ENCODE assay signal across 8 mouse cellular contexts in genomic region chr14:55672741-55673060, GRCm38 (mm10). TPM values are rescaled to one million over a fixed set of nuclear protein-coding genes. Genes with fewer than 3 reads are reported as not detected.
DNase-seq lines count a peak whose midpoint lies in the region; ATAC-seq and TF ChIP-seq lines count a peak whose summit lies in the region.

No protein-coding gene starts in this region.

- H3K36me3 ChIP-seq in erythroblast, embryonic 14.5 days (ENCODE audit: control insufficient read depth) = peaks cover 56% of the 10 kb centered on the region
- no peaks in the 10 kb centered on the region for H3K36me3 ChIP-seq in neural tube, embryonic 11.5 days (ENCODE audit: control insufficient read depth, insufficient read depth, low read length)
- peaks cover 35% of the 10 kb centered on the region for H3K36me3 ChIP-seq in limb, embryonic 14.5 days (ENCODE audit: control insufficient read depth, insufficient read depth, low read length)
- H3K36me3 ChIP-seq in stomach, embryonic 15.5 days = peaks cover 25% of the 10 kb centered on the region

- no peaks in the 10 kb centered on the region for H3K27me3 ChIP-seq in erythroblast, embryonic 14.5 days (ENCODE audit: control insufficient read depth)
- H3K27me3 ChIP-seq in neural tube, embryonic 11.5 days (ENCODE audit: control insufficient read depth, insufficient read depth, low read length) = no peaks in the 10 kb centered on the region
- H3K27me3 ChIP-seq in limb, embryonic 14.5 days (ENCODE audit: control insufficient read depth, insufficient read depth, low read length) = no peaks in the 10 kb centered on the region
- no peaks in the 10 kb centered on the region for H3K27me3 ChIP-seq in stomach, embryonic 15.5 days (replicated peaks)

- H3K4me1 ChIP-seq in erythroblast, embryonic 14.5 days (ENCODE audit: control insufficient read depth) = peaks cover 47% of the 10 kb centered on the region
- peaks cover 17% of the 10 kb centered on the region; the same call in 1 of the 2 replicates for H3K4me1 ChIP-seq in neural tube, embryonic 11.5 days (ENCODE audit: control insufficient read depth, insufficient read depth, low read length)
- H3K4me1 ChIP-seq in limb, embryonic 14.5 days (ENCODE audit: control insufficient read depth, insufficient read depth, low read length) = peaks cover 10% of the 10 kb centered on the region
- 0 out of 2 replicates have a peak, but pooled peaks cover 4% of the 10 kb centered on the region for H3K4me1 ChIP-seq in stomach, embryonic 15.5 days

- no peak for DNase-seq in neural tube, embryonic 11.5 days (ENCODE audit: low spot score)
- DNase-seq in neural tube, embryonic 10.5 days (ENCODE audit: extremely low spot score, low spot score) = no peak
- DNase-seq in limb, embryonic 14.5 days (ENCODE audit: low spot score) = no peak
- DNase-seq in frontal cortex, postnatal 25 days (ENCODE audit: low spot score in 2 of 2) = no peak
- DNase-seq in kidney, adult 11 months = no peak

- no peak overlapping the region for H3K27ac ChIP-seq in neural tube, embryonic 11.5 days (ENCODE audit: low read depth, low read length)
- peak overlapping the region; percentile 45; the same call in 1 of the 2 replicates for H3K27ac ChIP-seq in limb, embryonic 14.5 days (replicated peaks; ENCODE audit: low read depth, low read length)
- peak overlapping the region; percentile 89; the same call in 1 of the 2 replicates for H3K27ac ChIP-seq in stomach, embryonic 15.5 days

- H3K4me2 ChIP-seq in neural tube, embryonic 11.5 days (ENCODE audit: low read depth) = peak overlapping the region; percentile 76
- H3K4me2 ChIP-seq in limb, embryonic 14.5 days (replicated peaks; ENCODE audit: low read depth, low read length, severe bottlenecking) = peak overlapping the region; percentile 59
- H3K4me2 ChIP-seq in stomach, embryonic 15.5 days = peak overlapping the region; percentile 64

- no peaks in the 10 kb centered on the region for H3K9me3 ChIP-seq in erythroblast, embryonic 14.5 days (ENCODE audit: control insufficient read depth, low read length)
- H3K9me3 ChIP-seq in neural tube, embryonic 11.5 days (ENCODE audit: control insufficient read depth, low read length) = no peaks in the 10 kb centered on the region
- no peaks in the 10 kb centered on the region for H3K9me3 ChIP-seq in limb, embryonic 14.5 days (ENCODE audit: control insufficient read depth, low read length)
- no peaks in the 10 kb centered on the region for H3K9me3 ChIP-seq in stomach, embryonic 15.5 days

- TF ChIP-seq POLR2A in limb, embryonic 14.5 days (IDR thresholded peaks at IDR 0.05; ENCODE audit: borderline replicate concordance, extremely low read depth, insufficient read depth, insufficient read length) = no peak

- peak overlapping the region; percentile 49 for H3K9ac ChIP-seq in neural tube, embryonic 11.5 days (ENCODE audit: low read length)
- H3K9ac ChIP-seq in limb, embryonic 14.5 days (ENCODE audit: low read depth, low read length, severe bottlenecking) = peak overlapping the region; percentile 78
- H3K9ac ChIP-seq in stomach, embryonic 15.5 days = peak overlapping the region; percentile 73; the same call in 1 of the 2 replicates

- 86% methylated on average over 7 of the region's 7 CpGs for WGBS in neural tube, embryonic 11.5 days
- WGBS in limb, embryonic 14.5 days = 76% methylated on average over 7 of the region's 7 CpGs
- WGBS in stomach, embryonic 15.5 days = 71% methylated on average over 7 of the region's 7 CpGs

- peak overlapping the region; percentile 97 for H3K4me3 ChIP-seq in erythroblast, embryonic 14.5 days (replicated peaks)
- peak overlapping the region; percentile 85 for H3K4me3 ChIP-seq in neural tube, embryonic 11.5 days (ENCODE audit: low read depth, low read length)
- H3K4me3 ChIP-seq in limb, embryonic 14.5 days (replicated peaks; ENCODE audit: low read length) = peak overlapping the region; percentile 74
- H3K4me3 ChIP-seq in stomach, embryonic 15.5 days (replicated peaks) = peak overlapping the region; percentile 73

- ATAC-seq in erythroblast, adult 5-6 weeks (replicated peaks; ENCODE audit: low FRiP score, poor library complexity, severe bottlenecking) = no peak
- no peak for ATAC-seq in neural tube, embryonic 11.5 days (ENCODE audit: insufficient read depth, low FRiP score, low TSS enrichment)
- no peak for ATAC-seq in limb, embryonic 14.5 days (ENCODE audit: low FRiP score, low read depth)
- ATAC-seq in stomach, embryonic 15.5 days (ENCODE audit: insufficient read depth, low FRiP score, low read depth) = no peak

RNA-seq across cellular contexts. Expression of gene Nedd8, which starts 0.8 kb away (rescaled TPM):
- 6.8 and 9.0 TPM in 2 replicates for polyA plus RNA-seq in erythroblast, embryonic 14.5 days (2012)
- total RNA-seq in erythroblast, adult 5-6 weeks (2015; ENCODE audit: low replicate concordance) = 89.5 and 91.3 TPM in 2 replicates
- total RNA-seq in erythroblast, adult 5-6 weeks (2017; ENCODE audit: low replicate concordance) = 66.5 and 67.1 TPM in 2 replicates
- polyA plus RNA-seq in neural tube, embryonic 11.5 days (2014; fragmentation: Nextera tagmentation; extraction: Ambion mirVana) = 573 and 583 TPM in 2 replicates
- polyA plus RNA-seq in limb, embryonic 14.5 days (2012; rRNA removed) = 347 and 416 TPM in 2 replicates
- 567 and 583 TPM in 2 replicates for polyA plus RNA-seq in limb, embryonic 14.5 days (2014; fragmentation: Nextera tagmentation; extraction: Ambion mirVana)
- polyA plus RNA-seq in stomach, embryonic 15.5 days (2015; fragmentation: Nextera tagmentation; extraction: Ambion mirVana) = 495 and 515 TPM in 2 replicates

RNA-seq across cellular contexts. Expression of gene Gmpr2, which starts 1.0 kb away (rescaled TPM):
- polyA plus RNA-seq in erythroblast, embryonic 14.5 days (2012) = 1.9 and 2.5 TPM in 2 replicates
- total RNA-seq in erythroblast, adult 5-6 weeks (2015; ENCODE audit: low replicate concordance) = 1.5 and 2.7 TPM in 2 replicates
- 6.9 and 8.5 TPM in 2 replicates for total RNA-seq in erythroblast, adult 5-6 weeks (2017; ENCODE audit: low replicate concordance)
- 53.1 and 66.7 TPM in 2 replicates for polyA plus RNA-seq in neural tube, embryonic 11.5 days (2014; fragmentation: Nextera tagmentation; extraction: Ambion mirVana)
- 51.1 and 53.6 TPM in 2 replicates for polyA plus RNA-seq in limb, embryonic 14.5 days (2012; rRNA removed)
- polyA plus RNA-seq in limb, embryonic 14.5 days (2014; fragmentation: Nextera tagmentation; extraction: Ambion mirVana) = 53.1 and 68.5 TPM in 2 replicates
- 53.5 and 54.6 TPM in 2 replicates for polyA plus RNA-seq in stomach, embryonic 15.5 days (2015; fragmentation: Nextera tagmentation; extraction: Ambion mirVana)

RNA-seq across cellular contexts. Expression of gene Tinf2, which starts 8.9 kb away (rescaled TPM):
- 3.6 and 4.0 TPM in 2 replicates for polyA plus RNA-seq in erythroblast, embryonic 14.5 days (2012)
- total RNA-seq in erythroblast, adult 5-6 weeks (2015; ENCODE audit: low replicate concordance) = 7.7 and 10.2 TPM in 2 replicates
- total RNA-seq in erythroblast, adult 5-6 weeks (2017; ENCODE audit: low replicate concordance) = 12.9 and 13.1 TPM in 2 replicates
- polyA plus RNA-seq in neural tube, embryonic 11.5 days (2014; fragmentation: Nextera tagmentation; extraction: Ambion mirVana) = 50.7 and 61.2 TPM in 2 replicates
- 35.9 and 38.4 TPM in 2 replicates for polyA plus RNA-seq in limb, embryonic 14.5 days (2012; rRNA removed)
- polyA plus RNA-seq in limb, embryonic 14.5 days (2014; fragmentation: Nextera tagmentation; extraction: Ambion mirVana) = 34.2 and 40.1 TPM in 2 replicates
- polyA plus RNA-seq in stomach, embryonic 15.5 days (2015; fragmentation: Nextera tagmentation; extraction: Ambion mirVana) = 33.9 and 40.4 TPM in 2 replicates

RNA-seq across cellular contexts. Expression of gene Mdp1, which starts 12.4 kb away (rescaled TPM):
- polyA plus RNA-seq in erythroblast, embryonic 14.5 days (2012) = 1.0 and 1.4 TPM in 2 replicates
- total RNA-seq in erythroblast, adult 5-6 weeks (2015; ENCODE audit: low replicate concordance) = 4.6 and 10.4 TPM in 2 replicates
- total RNA-seq in erythroblast, adult 5-6 weeks (2017; ENCODE audit: low replicate concordance) = 7.1 and 8.4 TPM in 2 replicates
- polyA plus RNA-seq in neural tube, embryonic 11.5 days (2014; fragmentation: Nextera tagmentation; extraction: Ambion mirVana) = 65.5 and 65.7 TPM in 2 replicates
- 47.4 and 49.7 TPM in 2 replicates for polyA plus RNA-seq in limb, embryonic 14.5 days (2012; rRNA removed)
- polyA plus RNA-seq in limb, embryonic 14.5 days (2014; fragmentation: Nextera tagmentation; extraction: Ambion mirVana) = 53.7 and 59.1 TPM in 2 replicates
- polyA plus RNA-seq in stomach, embryonic 15.5 days (2015; fragmentation: Nextera tagmentation; extraction: Ambion mirVana) = 51.3 and 54.3 TPM in 2 replicates

RNA-seq across cellular contexts. Expression of gene Tssk4, which starts 22.7 kb away (rescaled TPM):
- polyA plus RNA-seq in erythroblast, embryonic 14.5 days (2012) = 0.05 TPM in 1 of 2 replicates, not detected in the other
- 0.84 TPM in 1 of 2 replicates, not detected in the other for total RNA-seq in erythroblast, adult 5-6 weeks (2015; ENCODE audit: low replicate concordance)
- 0.28 and 0.68 TPM in 2 replicates for total RNA-seq in erythroblast, adult 5-6 weeks (2017; ENCODE audit: low replicate concordance)
- 0.89 and 0.93 TPM in 2 replicates for polyA plus RNA-seq in neural tube, embryonic 11.5 days (2014; fragmentation: Nextera tagmentation; extraction: Ambion mirVana)
- 2.9 and 3.3 TPM in 2 replicates for polyA plus RNA-seq in limb, embryonic 14.5 days (2012; rRNA removed)
- polyA plus RNA-seq in limb, embryonic 14.5 days (2014; fragmentation: Nextera tagmentation; extraction: Ambion mirVana) = 1.2 and 1.4 TPM in 2 replicates
- polyA plus RNA-seq in stomach, embryonic 15.5 days (2015; fragmentation: Nextera tagmentation; extraction: Ambion mirVana) = 0.40 and 0.59 TPM in 2 replicates

Comparison
In these comparisons a context has a peak if more than half of its experiments do, and no peak if none do; other contexts are left out.
1. RNA of gene Nedd8, which starts 0.8 kb away (polyA plus RNA-seq): 347 to 583 TPM in limb, embryonic 14.5 days, 573 to 583 TPM in neural tube, embryonic 11.5 days and 495 to 515 TPM in stomach, embryonic 15.5 days; 6.8 to 9.0 TPM in erythroblast, embryonic 14.5 days; every median in the first group is over 10 times any median in the second.
2. RNA of gene Gmpr2, which starts 1.0 kb away (polyA plus RNA-seq): 53.5 to 54.6 TPM in stomach, embryonic 15.5 days, 53.1 to 66.7 TPM in neural tube, embryonic 11.5 days and 51.1 to 68.5 TPM in limb, embryonic 14.5 days; 1.9 to 2.5 TPM in erythroblast, embryonic 14.5 days; every median in the first group is over 10 times any median in the second.
3. Peak in every context shown above with its lines, with median percentiles within 50 percentile points of each other: H3K4me3 ChIP-seq, H3K4me2 ChIP-seq and H3K9ac ChIP-seq.